Mouse (Mus musculus) lung, postnatal 0 days (tissue): ENCODE measurements around the gene Gabarap.

Experiments
- CTCF ChIP-seq: IDR thresholded peaks from 2 replicates; pipeline ENCODE4 v1.5.1; 2016; ENCODE audit warnings: antibody characterized with exemption, mild to moderate bottlenecking
- EP300 ChIP-seq: IDR thresholded peaks from 2 replicates; pipeline ENCODE4 v1.6.1; 2016; ENCODE audit warnings: antibody characterized with exemption, mild to moderate bottlenecking, control low read depth

GRCm38 (mm10) chr11:69991711-69992110 lies 768 bp downstream of the Gabarap start:
- TF ChIP-seq CTCF (no peak), EP300 (no peak)
